Mouse (Mus musculus) left cerebral cortex, postnatal 36 days (tissue): ENCODE measurements around the gene Fam117a. TPM values are rescaled to one million over a fixed set of nuclear protein-coding genes. Genes with fewer than 3 reads are reported as not detected.

ENCODE experiments used
- DNase-seq, 2 experiments: peaks; one replicate each; pipeline ENCODE4 v3.0.0; 2021 to 2022; ENCODE audit warnings: low spot score in 2 of 2, mixed read lengths in 1 of 2
- intact Hi-C: fragments of 180-260 bp; cut with DNase I; formaldehyde crosslinking; loops from one replicate; pipeline ENCODE4 v1.15.1; 2025
- total RNA-seq, 2 experiments: library from RNA; stranded (reverse); gene quantifications; 2 replicates each; pipeline ENCODE4 v1.2.3; 2021

Gene Fam117a
- 1 to 10 TPM; 3.1 to 5.9 TPM for total RNA-seq

GRCm38 (mm10) chr11:95336568-95337128, at the start of gene Fam117a:
Gene Fam117a, plus strand, starts transcription at chr11:95337018.
- intact Hi-C loops, result loop anchor here (1.0 kb wide), 1 partner anchor 26 kb away; the partner anchor contains the start of gene Kat7
- peak; percentile 48 to 59 for DNase-seq

- intact Hi-C loops, result no loop called here
Observed at GRCm38 (mm10) chr11:95291998-95292397, 44.8 kb upstream of the Fam117a start.

DNA sequence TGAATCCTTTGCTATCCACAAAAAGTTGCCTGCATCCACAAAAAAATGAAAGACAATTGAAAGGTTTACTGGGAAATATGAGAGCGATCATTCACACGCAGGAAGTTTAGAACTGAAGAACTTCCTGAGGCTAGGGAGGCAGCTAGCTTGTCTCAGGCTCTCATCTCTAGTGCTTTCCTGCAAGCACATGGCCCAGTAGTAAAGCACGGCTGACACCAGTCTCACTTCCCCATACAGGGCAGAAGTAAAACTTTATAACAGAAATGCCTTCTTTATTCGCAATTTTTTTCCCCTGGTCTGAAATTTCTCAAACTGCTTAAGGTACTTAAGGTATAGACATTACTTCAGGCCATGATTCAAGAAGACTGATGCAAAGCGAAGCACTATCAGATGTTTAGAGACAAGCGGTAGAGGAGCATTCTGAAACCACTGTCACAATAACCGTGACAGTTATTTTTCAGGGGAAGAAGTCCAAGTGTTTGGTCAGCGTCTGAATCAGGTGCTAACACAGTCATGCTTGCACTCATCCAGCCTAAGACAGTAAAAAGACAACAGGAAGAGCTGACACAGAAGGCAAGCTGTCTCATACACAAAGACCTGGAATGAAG, 43.7 kb upstream of the Fam117a start:
- no peak for DNase-seq
- intact Hi-C loops, result no loop called here

More at GRCm38 (mm10) chr11:95291998-95292397, 44.8 kb upstream of the Fam117a start:
- DNase-seq, result no peak

DNA sequence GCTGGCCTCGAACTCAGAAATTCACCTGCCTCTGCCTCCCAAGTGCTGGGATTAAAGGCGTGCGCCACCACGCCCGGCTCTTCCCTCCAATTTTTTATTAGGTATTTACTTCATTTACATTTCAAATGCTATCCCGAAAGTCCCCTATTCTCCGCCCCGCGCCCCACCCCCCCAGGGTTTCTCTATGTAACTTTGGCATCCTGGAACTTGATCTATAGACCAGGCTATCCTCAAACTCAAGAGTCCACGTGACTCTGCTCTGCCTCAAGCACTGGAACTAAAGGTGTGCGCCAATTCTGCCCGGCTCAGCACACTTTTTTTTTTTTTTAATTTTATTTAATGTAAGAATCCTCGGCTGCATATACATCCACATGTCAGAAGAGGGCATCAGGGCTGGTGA, 41.1 kb upstream of the Fam117a start:
- intact Hi-C loops, result no loop called here

GRCm38 (mm10) chr11:95298146-95298545, 38.7 kb upstream of the Fam117a start:
- intact Hi-C loops, result no loop called here
- DNase-seq, result no peak

More for the DNA sequence above, 41.1 kb upstream of the Fam117a start:
- DNase-seq, result no peak

- intact Hi-C loops, result no loop called here
- DNase-seq, result no peak
Observed at GRCm38 (mm10) chr11:95299886-95300285, 36.9 kb upstream of the Fam117a start.

GRCm38 (mm10) chr11:95301772-95302171, 35.0 kb upstream of the Fam117a start:
- intact Hi-C loops, result no loop called here
- no peak for DNase-seq

GRCm38 (mm10) chr11:95305600-95305999, 31.2 kb upstream of the Fam117a start:
- intact Hi-C loops, result no loop called here
- no peak for DNase-seq

- intact Hi-C loops, result no loop called here
- no peak for DNase-seq
Observed at GRCm38 (mm10) chr11:95307526-95307925, 29.3 kb upstream of the Fam117a start.

DNA sequence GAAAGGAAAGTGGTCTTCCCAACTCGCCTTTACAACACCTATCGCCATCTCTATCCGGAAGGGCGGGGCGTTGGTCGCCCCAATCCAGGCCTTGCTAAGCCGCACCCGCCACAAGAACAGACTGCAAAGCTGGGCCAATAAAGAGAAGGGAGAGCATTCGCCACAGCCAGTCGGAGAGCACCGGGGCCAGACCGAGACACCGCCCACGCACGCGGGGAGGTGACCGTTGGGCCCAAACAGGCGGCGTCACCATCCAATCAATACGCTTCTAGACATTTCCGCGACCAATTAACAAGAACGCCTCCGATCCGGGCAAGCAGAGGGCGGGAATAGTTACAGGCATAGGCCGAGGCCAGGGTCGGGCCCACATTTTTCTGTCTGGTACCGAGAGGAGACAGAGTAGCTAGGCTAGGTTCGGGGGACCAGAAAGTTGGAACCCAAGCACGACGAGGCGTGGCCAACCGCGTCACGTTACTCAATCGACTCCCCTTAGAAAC, 27.3 kb upstream of the Fam117a start:
- intact Hi-C loops, result loop anchor here (1.0 to 5.0 kb wide), 3 partner anchors 27 to 213 kb away; partner anchors contain the start of gene Slc35b1
- DNase-seq, result peak; percentile 97 to 98

DNA sequence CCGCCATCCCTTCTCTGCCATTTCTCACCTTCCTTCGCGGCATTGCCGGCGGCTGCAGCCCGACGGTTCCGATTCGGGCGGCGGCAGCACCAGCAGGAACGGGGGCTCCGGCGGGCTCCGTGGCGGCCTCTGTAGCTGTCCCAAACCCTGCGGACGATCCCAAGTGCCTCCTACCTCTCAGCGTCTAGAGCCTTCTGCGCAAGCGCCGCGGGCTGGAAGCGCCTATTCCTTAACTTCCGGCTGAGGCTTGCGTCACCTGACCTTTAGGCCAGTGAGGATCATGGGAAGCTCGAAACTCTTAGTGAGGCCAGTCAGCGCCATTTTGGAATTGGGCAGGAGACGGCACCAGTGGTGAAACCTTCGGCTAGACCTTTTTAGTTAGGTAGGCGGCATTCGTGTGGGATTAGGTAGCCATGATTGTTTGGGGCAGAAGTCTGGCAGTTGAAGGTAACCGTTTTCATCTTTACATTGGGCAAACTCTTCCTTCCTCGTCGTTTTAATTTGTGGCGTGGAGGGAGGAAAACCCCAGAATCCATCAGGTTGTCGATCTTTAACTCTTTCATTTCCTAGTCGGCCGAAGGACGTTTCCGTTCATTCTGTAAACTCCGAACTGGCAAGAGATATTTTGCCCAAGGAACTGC, 26.7 kb upstream of the Fam117a start, which contains the start of gene Kat7:
Gene Kat7, minus strand, starts transcription at position 240 of the 641 bp plus-strand sequence.
- peak; percentile 98 for DNase-seq
- intact Hi-C loops, result loop anchor here (1.0 to 5.0 kb wide), 3 partner anchors 26 to 212 kb away; partner anchors contain the start of gene Slc35b1

DNA sequence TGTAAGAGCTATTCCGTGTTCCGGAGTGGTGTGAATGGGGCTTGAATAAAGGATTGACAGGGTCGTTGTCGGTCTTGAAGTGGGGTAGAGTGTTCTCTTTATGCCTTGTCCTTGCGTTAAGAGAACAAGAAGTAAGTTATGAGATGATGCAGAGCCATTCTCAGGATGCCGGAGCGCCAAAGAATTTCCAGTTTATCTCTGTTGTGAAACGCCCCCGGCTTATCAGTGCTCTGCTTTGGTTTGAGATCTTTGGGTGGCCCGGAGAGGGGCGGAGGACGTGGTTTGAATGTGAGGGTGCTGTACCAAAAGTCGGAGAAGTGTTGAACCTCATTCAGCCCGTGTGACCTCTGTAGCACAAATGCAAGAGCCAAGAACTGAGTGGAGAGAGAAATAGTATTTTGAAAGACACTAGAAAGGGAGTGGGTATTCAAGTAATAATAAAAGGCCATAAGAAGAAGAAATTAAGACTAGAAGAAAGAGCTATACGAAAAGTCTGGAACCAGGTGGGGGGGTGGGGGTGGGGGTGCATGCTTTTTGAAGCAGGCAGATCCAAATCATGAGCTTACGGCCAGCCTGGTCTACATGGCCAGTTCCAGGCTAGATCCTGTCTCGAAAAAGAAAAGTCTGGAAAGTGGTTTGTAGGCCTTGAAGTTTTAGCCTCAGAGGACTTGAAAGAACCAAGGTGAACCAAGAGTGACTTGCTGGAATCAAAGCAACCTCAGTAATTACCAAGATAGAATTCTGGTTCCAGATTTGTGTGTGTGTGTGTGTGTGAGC, 26.0 kb upstream of the Fam117a start:
- intact Hi-C loops, result loop anchor here (1.0 to 5.0 kb wide), 3 partner anchors 25 to 211 kb away; partner anchors contain the start of gene Slc35b1
- no peak for DNase-seq

- intact Hi-C loops, result loop anchor here (5.0 kb wide), 1 partner anchor 211 kb away; no protein-coding TSS in a partner anchor
- no peak for DNase-seq
Observed at GRCm38 (mm10) chr11:95311425-95311807, 25.4 kb upstream of the Fam117a start.

GRCm38 (mm10) chr11:95315215-95315955, 21.4 kb upstream of the Fam117a start:
- intact Hi-C loops, result no loop called here
- DNase-seq, result no peak

DNA sequence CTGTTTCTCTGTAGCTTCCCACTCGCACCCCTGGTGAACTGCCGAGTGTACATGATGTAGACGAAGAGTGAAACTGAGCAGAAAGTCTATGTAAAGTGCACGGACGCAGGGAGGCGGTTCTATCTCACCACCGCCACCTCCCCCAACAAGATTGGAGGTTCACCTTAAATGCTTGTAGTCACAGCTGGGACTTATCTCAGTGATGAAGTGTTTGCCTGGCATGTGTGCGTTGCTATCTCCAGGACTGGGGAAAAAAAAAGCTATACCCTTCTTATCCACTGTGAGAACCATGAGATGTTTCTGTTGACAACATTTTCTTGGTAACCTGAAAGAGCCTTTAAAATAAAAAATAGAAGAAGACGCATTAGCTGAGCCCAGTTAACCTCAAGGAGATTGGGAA, 18.7 kb upstream of the Fam117a start:
- intact Hi-C loops, result no loop called here
- DNase-seq, result no peak

DNA sequence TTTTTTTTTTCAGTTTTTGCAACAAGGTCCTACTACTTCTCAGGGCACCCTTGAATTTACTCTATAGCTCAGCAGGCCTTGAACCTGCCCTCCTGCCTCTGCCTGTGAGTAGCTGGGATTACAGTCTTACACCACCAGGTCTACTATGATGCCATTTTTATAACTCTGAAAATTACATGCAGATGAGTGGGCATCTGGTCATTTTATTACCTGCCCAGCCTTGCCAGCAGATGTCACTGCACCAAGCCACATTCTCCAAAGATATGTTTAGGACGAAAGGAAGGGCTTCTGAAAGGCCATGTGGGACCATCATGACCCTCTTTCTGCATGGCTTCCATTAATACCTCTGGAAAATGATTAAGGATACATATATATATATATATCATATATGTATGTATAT, 17.3 kb upstream of the Fam117a start:
- no peak for DNase-seq
- intact Hi-C loops, result no loop called here

GRCm38 (mm10) chr11:95320010-95320409, 16.8 kb upstream of the Fam117a start:
- intact Hi-C loops, result no loop called here
- DNase-seq, result no peak

DNA sequence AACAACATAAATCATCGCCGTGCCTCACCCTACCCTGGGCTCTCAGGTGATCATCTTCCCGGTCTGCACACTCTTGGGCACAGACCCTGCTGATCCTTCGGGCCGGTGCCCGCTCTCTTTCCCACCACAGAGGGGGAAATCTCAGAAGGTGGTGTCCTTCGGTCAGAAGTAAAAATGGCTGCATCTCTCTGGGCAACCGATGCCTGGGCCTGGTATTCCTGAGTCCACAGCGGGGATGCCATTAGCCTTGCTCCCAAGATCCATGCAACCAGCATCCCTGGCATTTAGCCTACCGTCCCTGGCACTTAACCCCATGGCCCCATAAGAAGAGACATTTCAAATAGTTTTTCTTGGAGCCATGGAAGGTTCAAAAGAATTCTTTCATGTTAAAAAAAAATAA, 12.6 kb upstream of the Fam117a start:
- intact Hi-C loops, result no loop called here
- no peak for DNase-seq

GRCm38 (mm10) chr11:95325832-95326231, 11.0 kb upstream of the Fam117a start:
- DNase-seq, result no peak
- intact Hi-C loops, result no loop called here
